Mouse (Mus musculus): ENCODE results near the gene Eng. TPM values are rescaled to one million over a fixed set of nuclear protein-coding genes. Genes with fewer than 3 reads are reported as not detected.

Eng gene
- polyA plus RNA-seq, 1 experiment, result 1.1 TPM

DNA sequence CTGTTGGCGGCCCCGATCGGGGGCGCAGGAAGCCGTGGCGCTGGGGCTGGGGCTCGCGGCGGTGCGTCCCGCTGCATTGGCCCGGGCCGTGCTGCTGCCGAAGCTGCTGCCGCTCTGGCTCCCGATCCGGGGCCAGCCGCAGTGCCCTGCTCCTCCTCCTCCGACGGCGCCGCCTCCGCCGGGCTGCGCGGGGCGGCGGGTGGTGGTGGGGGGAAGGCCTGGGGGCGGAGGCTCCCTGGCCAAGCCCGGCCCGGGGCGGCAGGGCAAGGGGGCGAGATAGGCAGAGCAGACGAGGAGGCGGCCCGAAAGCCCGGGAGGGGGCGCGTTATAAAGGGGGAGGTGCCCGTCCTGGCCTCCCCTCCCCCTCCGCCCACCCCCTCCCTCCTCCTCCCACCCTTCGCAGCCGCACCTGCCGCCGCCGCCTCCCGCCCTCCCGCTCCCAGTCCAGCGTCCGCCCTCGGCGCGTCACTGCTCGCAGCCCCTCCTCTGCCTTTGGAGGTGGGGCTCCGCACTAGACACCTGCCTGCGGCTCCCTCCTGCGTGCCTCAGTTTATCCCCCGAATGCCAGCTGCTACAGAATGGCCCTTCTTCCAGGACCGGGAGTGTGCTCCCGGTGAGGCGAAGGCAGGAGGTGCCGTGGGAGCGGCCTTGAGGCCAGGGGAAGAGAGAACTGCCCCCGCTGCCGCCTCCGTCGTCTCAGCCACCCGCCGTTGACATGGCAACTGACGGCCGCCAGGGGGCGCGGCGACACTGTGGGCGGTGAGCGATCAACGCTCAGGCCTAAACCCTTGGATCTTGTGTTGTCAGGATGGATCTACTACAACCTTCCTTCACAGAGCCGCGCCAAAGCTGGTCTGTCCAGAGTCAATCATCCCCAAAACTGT lies 66.8 kb downstream of the Eng start, which contains the start of gene Cdk9:
Cdk9 (minus strand) TSS at position 143 of the 884 bp plus-strand sequence.
- Histone ChIP-seq H3K79me2 (ENCODE audit: control insufficient read depth, insufficient read depth) (peaks cover 45% of the 10 kb centered on the region), H3ac (ENCODE audit: control insufficient read depth, insufficient read length, low read depth) (peak within 1 kb of the TSS; percentile 93), H3K27me3 (ENCODE audit: control insufficient read depth, insufficient read depth, insufficient read length) (no peaks in the 10 kb centered on the region), H3K79me3 (ENCODE audit: low read depth) (peaks cover 35% of the 10 kb centered on the region), H3K4me3 (ENCODE audit: insufficient read depth, poor library complexity, severe bottlenecking) (peak within 1 kb of the TSS; percentile 96), H3K36me3 (ENCODE audit: control insufficient read depth, insufficient read depth) (peaks cover 36% of the 10 kb centered on the region)
- no peak for TF ChIP-seq CEBPB (IDR thresholded peaks at IDR 0.05; ENCODE audit: low read depth)
- TF ChIP-seq USF1 (IDR thresholded peaks at IDR 0.05; ENCODE audit: low read depth), result no peak
- peak; percentile 99 for TF ChIP-seq CTCF (IDR thresholded peaks at IDR 0.05; ENCODE audit: control insufficient read depth, insufficient read depth, insufficient read length)
- no peak for TF ChIP-seq MYOG (IDR thresholded peaks at IDR 0.05; ENCODE audit: control insufficient read depth, extremely low read depth, insufficient read length)
- TF ChIP-seq MYOD1 (IDR thresholded peaks at IDR 0.05; ENCODE audit: control insufficient read depth, insufficient read length, low read depth), result no peak
- TF ChIP-seq FOSL1 (IDR thresholded peaks at IDR 0.05; ENCODE audit: insufficient read depth, low read length, poor library complexity, severe bottlenecking), result no peak
- TF ChIP-seq MAX (IDR thresholded peaks at IDR 0.05), result no peak

DNA sequence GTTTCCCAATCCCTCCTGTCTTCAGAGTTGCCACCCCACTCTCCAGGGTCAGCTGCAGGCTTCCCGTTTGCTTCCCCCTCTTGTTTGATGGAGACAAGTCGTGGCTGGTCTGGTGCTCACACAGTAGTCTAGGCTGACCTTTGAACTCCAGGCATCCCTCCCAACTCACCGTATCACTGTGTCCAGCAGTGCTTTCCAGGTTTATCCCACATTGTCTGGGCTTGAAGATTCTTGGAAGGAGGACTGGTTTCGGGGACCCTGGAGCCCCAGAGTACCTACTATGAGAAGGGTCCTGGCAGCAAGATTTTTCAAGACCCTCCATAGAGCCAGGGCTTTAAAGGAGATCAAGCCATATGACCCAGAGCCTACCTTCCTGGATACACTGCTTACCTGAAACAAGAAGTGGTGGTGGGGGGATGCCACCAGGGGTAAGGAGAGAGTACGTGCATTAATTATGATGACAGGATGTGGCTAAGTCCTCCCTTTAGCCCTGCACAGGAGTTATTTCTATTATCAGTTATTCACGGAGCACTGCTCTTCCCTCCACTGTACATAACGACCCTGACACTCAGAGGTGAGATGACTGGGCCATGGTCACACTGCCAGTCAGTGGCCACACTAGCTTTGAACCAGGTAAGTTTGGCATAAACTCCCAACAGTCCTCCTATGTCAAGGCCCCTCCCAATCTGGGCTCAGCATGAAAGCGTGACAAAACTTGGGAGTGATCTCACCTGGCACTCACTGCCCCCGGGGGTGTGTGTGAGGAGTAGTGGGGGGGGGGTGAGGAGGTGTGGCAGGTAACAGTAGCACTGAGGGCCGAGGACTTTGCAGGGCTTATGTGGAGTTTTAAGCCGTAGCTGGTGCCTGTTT lies 68.0 kb downstream of the Eng start:
- Histone ChIP-seq H3ac (ENCODE audit: control insufficient read depth, insufficient read length, low read depth) (no peak overlapping the region), H3K4me3 (ENCODE audit: insufficient read depth, poor library complexity, severe bottlenecking) (no peak overlapping the region)
- TF ChIP-seq MAX (IDR thresholded peaks at IDR 0.05) (no peak), MYOD1 (IDR thresholded peaks at IDR 0.05; ENCODE audit: control insufficient read depth, insufficient read length, low read depth) (no peak)

DNA sequence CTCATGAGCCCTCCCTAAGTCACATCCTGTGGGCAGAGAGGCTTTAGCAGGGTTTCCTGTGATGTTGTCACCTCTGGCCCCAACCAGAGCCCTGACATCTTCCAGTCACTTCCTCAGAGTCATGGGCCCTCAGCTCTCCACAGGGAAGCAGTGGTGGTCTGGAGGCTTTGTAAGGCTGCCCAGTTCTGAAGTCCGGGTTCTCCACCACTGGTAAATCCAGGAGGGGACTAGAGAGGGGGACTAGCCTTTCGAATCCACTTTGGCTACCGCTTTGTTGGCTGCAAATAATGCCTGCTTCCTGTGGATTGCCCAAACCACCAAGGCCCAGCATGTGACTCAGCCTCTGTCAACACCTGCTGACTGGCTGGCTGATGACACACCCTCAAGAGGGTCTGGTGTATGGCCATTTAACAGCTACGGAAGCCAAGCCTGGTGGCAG lies 68.6 kb downstream of the Eng start:
- no peak overlapping the region for H3K4me3 ChIP-seq (ENCODE audit: insufficient read depth, poor library complexity, severe bottlenecking)
- no peaks in the 10 kb centered on the region for H3K27me3 ChIP-seq (ENCODE audit: control insufficient read depth, insufficient read depth, insufficient read length)
- H3K79me2 ChIP-seq (ENCODE audit: control insufficient read depth, insufficient read depth), result peaks cover 27% of the 10 kb centered on the region
- H3K79me3 ChIP-seq (ENCODE audit: low read depth), result peaks cover 23% of the 10 kb centered on the region
- H3K36me3 ChIP-seq (ENCODE audit: control insufficient read depth, insufficient read depth), result peaks cover 17% of the 10 kb centered on the region
- H3ac ChIP-seq (ENCODE audit: control insufficient read depth, insufficient read length, low read depth), result no peak overlapping the region
- peak; percentile 74 for TF ChIP-seq CEBPB (IDR thresholded peaks at IDR 0.05; ENCODE audit: low read depth)
- TF ChIP-seq MAX (IDR thresholded peaks at IDR 0.05), result peak; percentile 84
- peak; percentile 87 for TF ChIP-seq MYOD1 (IDR thresholded peaks at IDR 0.05; ENCODE audit: control insufficient read depth, insufficient read length, low read depth)
- TF ChIP-seq USF1 (IDR thresholded peaks at IDR 0.05; ENCODE audit: low read depth), result peak; percentile 86
- peak; percentile 70 for TF ChIP-seq FOSL1 (IDR thresholded peaks at IDR 0.05; ENCODE audit: insufficient read depth, low read length, poor library complexity, severe bottlenecking)
- no peak for TF ChIP-seq MYOG (IDR thresholded peaks at IDR 0.05; ENCODE audit: control insufficient read depth, extremely low read depth, insufficient read length)
- no peak for TF ChIP-seq CTCF (IDR thresholded peaks at IDR 0.05; ENCODE audit: control insufficient read depth, insufficient read depth, insufficient read length)

More for the DNA sequence above, 68.0 kb downstream of the Eng start:
- H3K36me3 ChIP-seq (ENCODE audit: control insufficient read depth, insufficient read depth), result peaks cover 24% of the 10 kb centered on the region
- no peaks in the 10 kb centered on the region for H3K27me3 ChIP-seq (ENCODE audit: control insufficient read depth, insufficient read depth, insufficient read length)
- peaks cover 29% of the 10 kb centered on the region for H3K79me3 ChIP-seq (ENCODE audit: low read depth)
- H3K79me2 ChIP-seq (ENCODE audit: control insufficient read depth, insufficient read depth), result peaks cover 33% of the 10 kb centered on the region

DNA sequence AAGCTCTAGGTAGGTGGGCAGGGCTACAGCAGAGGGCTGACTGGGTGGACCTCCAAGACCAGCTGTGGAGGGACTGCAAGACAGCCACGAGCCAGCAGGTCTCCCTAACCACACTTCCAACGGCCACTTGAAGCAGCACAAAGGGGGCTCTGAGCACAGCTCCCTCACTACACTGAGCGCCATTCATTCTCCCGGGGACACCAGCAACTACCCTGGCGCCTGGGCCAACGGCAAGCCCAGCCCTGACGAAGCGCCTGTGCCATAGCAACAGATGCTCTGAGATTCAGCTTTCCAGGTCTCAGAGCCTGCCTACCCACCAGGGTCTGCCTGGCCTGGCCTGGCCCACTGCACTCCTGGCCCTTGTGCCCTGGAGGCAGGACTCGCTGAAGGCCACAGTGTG lies 72.4 kb downstream of the Eng start:
- Histone ChIP-seq H3ac (ENCODE audit: control insufficient read depth, insufficient read length, low read depth) (no peak overlapping the region), H3K36me3 (ENCODE audit: control insufficient read depth, insufficient read depth) (no peaks in the 10 kb centered on the region), H3K79me2 (ENCODE audit: control insufficient read depth, insufficient read depth) (no peaks in the 10 kb centered on the region), H3K4me3 (ENCODE audit: insufficient read depth, poor library complexity, severe bottlenecking) (no peak overlapping the region), H3K79me3 (ENCODE audit: low read depth) (no peaks in the 10 kb centered on the region), H3K27me3 (ENCODE audit: control insufficient read depth, insufficient read depth, insufficient read length) (no peaks in the 10 kb centered on the region)
- TF ChIP-seq FOSL1 (IDR thresholded peaks at IDR 0.05; ENCODE audit: insufficient read depth, low read length, poor library complexity, severe bottlenecking) (no peak), CTCF (IDR thresholded peaks at IDR 0.05; ENCODE audit: control insufficient read depth, insufficient read depth, insufficient read length) (no peak), MYOD1 (IDR thresholded peaks at IDR 0.05; ENCODE audit: control insufficient read depth, insufficient read length, low read depth) (no peak), MYOG (IDR thresholded peaks at IDR 0.05; ENCODE audit: control insufficient read depth, extremely low read depth, insufficient read length) (no peak), MAX (IDR thresholded peaks at IDR 0.05) (no peak), USF1 (IDR thresholded peaks at IDR 0.05; ENCODE audit: low read depth) (no peak), CEBPB (IDR thresholded peaks at IDR 0.05; ENCODE audit: low read depth) (no peak)

DNA sequence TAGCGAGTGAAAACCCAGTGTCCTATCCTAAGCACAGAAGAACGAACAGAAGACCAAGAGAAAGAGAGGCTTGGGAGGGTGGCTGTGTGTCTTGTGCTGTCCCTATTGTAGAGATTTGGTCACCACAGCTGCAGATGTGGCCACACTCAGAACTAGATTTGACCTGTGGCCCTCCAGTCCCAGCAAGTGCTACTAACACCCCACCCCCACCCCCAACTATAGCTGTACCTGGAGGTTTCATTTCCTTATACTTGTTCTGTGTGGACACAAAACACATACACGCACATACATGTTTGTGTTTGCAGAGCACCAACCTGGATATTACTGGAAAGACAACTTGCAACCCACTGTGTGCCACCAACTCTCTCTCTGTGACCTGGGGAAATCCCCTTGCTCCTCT lies 73.7 kb downstream of the Eng start:
- H3ac ChIP-seq (ENCODE audit: control insufficient read depth, insufficient read length, low read depth), result no peak overlapping the region
- no peaks in the 10 kb centered on the region for H3K79me2 ChIP-seq (ENCODE audit: control insufficient read depth, insufficient read depth)

More for the DNA sequence above, 73.7 kb downstream of the Eng start:
- H3K4me3 ChIP-seq (ENCODE audit: insufficient read depth, poor library complexity, severe bottlenecking), result no peak overlapping the region
- H3K36me3 ChIP-seq (ENCODE audit: control insufficient read depth, insufficient read depth), result no peaks in the 10 kb centered on the region
- no peaks in the 10 kb centered on the region for H3K79me3 ChIP-seq (ENCODE audit: low read depth)
- no peak for TF ChIP-seq MAX (IDR thresholded peaks at IDR 0.05)
- TF ChIP-seq FOSL1 (IDR thresholded peaks at IDR 0.05; ENCODE audit: insufficient read depth, low read length, poor library complexity, severe bottlenecking), result no peak
- TF ChIP-seq MYOG (IDR thresholded peaks at IDR 0.05; ENCODE audit: control insufficient read depth, extremely low read depth, insufficient read length), result no peak
- no peak for TF ChIP-seq USF1 (IDR thresholded peaks at IDR 0.05; ENCODE audit: low read depth)
- TF ChIP-seq CEBPB (IDR thresholded peaks at IDR 0.05; ENCODE audit: low read depth), result no peak
- no peak for TF ChIP-seq MYOD1 (IDR thresholded peaks at IDR 0.05; ENCODE audit: control insufficient read depth, insufficient read length, low read depth)
- no peak for TF ChIP-seq CTCF (IDR thresholded peaks at IDR 0.05; ENCODE audit: control insufficient read depth, insufficient read depth, insufficient read length)
- no peaks in the 10 kb centered on the region for H3K27me3 ChIP-seq (ENCODE audit: control insufficient read depth, insufficient read depth, insufficient read length)

All from C2C12 (cell line).